10 mouse cellular contexts compared by ENCODE assay signal in the genomic region with DNA sequence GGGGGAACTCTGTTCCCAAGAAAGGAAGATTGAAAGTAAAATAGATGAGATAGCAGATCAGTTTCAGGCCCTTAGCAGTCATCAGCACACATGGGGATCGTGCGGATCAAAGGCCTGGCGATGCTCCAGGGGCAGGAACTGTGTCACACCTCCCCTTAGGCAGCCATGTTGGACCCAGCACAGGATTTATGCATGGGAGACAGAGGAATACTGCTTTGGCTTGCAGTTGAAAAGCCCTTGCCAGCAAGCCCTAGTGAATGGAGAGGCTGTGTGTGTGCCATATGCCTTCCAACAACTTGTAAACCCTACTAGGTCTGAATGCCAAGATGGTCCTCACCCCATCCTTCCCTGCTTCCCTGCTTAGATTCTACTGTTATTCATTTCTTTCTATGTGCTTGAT.
"Had no signal": no experiment of that assay in that cellular context is flagged by ENCODE, and none has a peak within 500 bp of the region (broad histone marks: within the 10 kb centered on the region; RNA-seq: fewer than 3 reads in every experiment).

No protein-coding gene starts in this region.

- H3K4me3 ChIP-seq: liver, embryonic 13.5 days had no signal

- H3K9ac ChIP-seq: liver, embryonic 13.5 days had no signal

- H3K27ac ChIP-seq: liver, embryonic 13.5 days had no signal

- H3K36me3 ChIP-seq: liver, embryonic 13.5 days had no signal

- H3K27me3 ChIP-seq: liver, embryonic 13.5 days had no signal

- DNase-seq: kidney, postnatal 14 days; kidney, postnatal 4 days; liver, embryonic 13.5 days; lung, adult 2 months; lung, postnatal 14 days; lung, postnatal 4 days; midbrain, embryonic 14.5 days; thymus, adult 18-20 months; thymus, postnatal 36 days had no signal

- H3K9me3 ChIP-seq: liver, embryonic 13.5 days had no signal

- H3K4me2 ChIP-seq: liver, embryonic 13.5 days; midbrain, embryonic 11.5 days had no signal

- H3K4me1 ChIP-seq: liver, embryonic 13.5 days had no signal
